Mouse (Mus musculus): Measurements from ENCODE around the gene Clpb.

GRCm38 (mm10) chr7:101650565-101650964 lies 12.9 kb upstream of the Clpb start:
- no peak for TF ChIP-seq CTCF (IDR thresholded peaks at IDR 0.05; ENCODE audit: low read depth, low read length)
- TF ChIP-seq POLR2A (IDR thresholded peaks at IDR 0.05; ENCODE audit: borderline replicate concordance, low read depth, low read length), result no peak

Data from bone marrow macrophage, adult 2 months (primary cell).